Mouse (Mus musculus) ES-E14 (cell line): ENCODE results near the gene Ppp1r16b. TPM values are rescaled to one million over a fixed set of nuclear protein-coding genes. Genes with fewer than 3 reads are reported as not detected.

Experiments
- DNase-seq: peaks from one replicate; pipeline ENCODE4 v3.0.0-alpha.2; 2013; ENCODE audit warnings: low read depth, low spot score
- H3K27ac ChIP-seq: 2 replicates; pipeline ENCODE4 v1.5.1; 2012; ENCODE audit warnings: low read depth, mild to moderate bottlenecking, low read length, moderate library complexity, mixed read lengths; ENCODE audit not compliant: poor library complexity, insufficient read depth, severe bottlenecking
- H3K36me3 ChIP-seq: 2 replicates; pipeline ENCODE4 v1.6.1; 2012; ENCODE audit warnings: mild to moderate bottlenecking, low read length, moderate library complexity, mixed read lengths; ENCODE audit not compliant: control insufficient read depth, poor library complexity, insufficient read depth, severe bottlenecking
- H3K4me1 ChIP-seq, 2 experiments: fragments of 150-350 bp in 1 of 2; sonication (generic) in 1 of 2; 2 replicates each; pipeline ENCODE4 v1.6.1; 2012; ENCODE audit warnings: low read length in 2 of 2, mild to moderate bottlenecking in 1 of 2, mixed read lengths in 1 of 2; ENCODE audit not compliant: control insufficient read depth in 2 of 2, insufficient read depth in 2 of 2, poor library complexity in 1 of 2
- H3K4me3 ChIP-seq, 2 experiments: fragments of 150-350 bp in 1 of 2; sonication (generic) in 1 of 2; 2 replicates each; pipeline ENCODE4 v1.5.1; 2012; ENCODE audit warnings: low read length in 2 of 2, low read depth in 1 of 2, mild to moderate bottlenecking in 1 of 2, mixed read lengths in 1 of 2; ENCODE audit not compliant: insufficient read depth in 1 of 2, poor library complexity in 1 of 2, severe bottlenecking in 1 of 2
- H3K9ac ChIP-seq: 2 replicates; pipeline ENCODE4 v1.6.1; 2012; ENCODE audit warnings: low read depth, mild to moderate bottlenecking, low read length, mixed read lengths; ENCODE audit not compliant: poor library complexity, insufficient read depth, severe bottlenecking
- H3K9me3 ChIP-seq: fragments of 150-350 bp; sonication (generic); 2 replicates; pipeline ENCODE4 v1.6.1; 2012; ENCODE audit warnings: low read depth, mild to moderate bottlenecking, low read length; ENCODE audit not compliant: control insufficient read depth, insufficient read depth
- CHD2 ChIP-seq: IDR thresholded peaks from 2 replicates; pipeline ENCODE4 v1.6.1; 2014; ENCODE audit warnings: mild to moderate bottlenecking, low read depth, low read length, inconsistent platforms
- HCFC1 ChIP-seq: IDR thresholded peaks from 2 replicates; pipeline ENCODE4 v1.6.1; 2012; ENCODE audit warnings: low read length, inconsistent platforms, borderline replicate concordance; ENCODE audit not compliant: insufficient read depth
- MAFK ChIP-seq: IDR thresholded peaks from 2 replicates; pipeline ENCODE4 v1.6.1; 2014; ENCODE audit warnings: mild to moderate bottlenecking, low read depth, low read length, inconsistent platforms; ENCODE audit not compliant: insufficient read depth
- ZC3H11A ChIP-seq: IDR thresholded peaks from 2 replicates; pipeline ENCODE4 v1.6.1; 2012; ENCODE audit warnings: low read depth, mild to moderate bottlenecking, inconsistent platforms, low read length, borderline replicate concordance
- ZNF384 ChIP-seq: IDR thresholded peaks from 2 replicates; pipeline ENCODE4 v1.6.1; 2012; ENCODE audit warnings: low read depth, low read length, inconsistent platforms
- in situ Hi-C, 2 experiments: fragments of 600-800 bp; cut with MboI; formaldehyde crosslinking; loops; one replicate each; pipeline ENCODE4 v1.15.1; 2025; ENCODE audit warnings: low sequenced_read_pairs in 2 of 2, inconsistent platforms in 1 of 2; ENCODE audit not compliant: unreplicated experiment in 2 of 2
- total RNA-seq: library from RNA; depleted of rRNA; stranded (reverse); fragments of 300-350 nt; gene quantifications from 2 replicates; pipeline ENCODE4 v1.2.3, GENCODE M21; 2012

The Ppp1r16b gene
- total RNA-seq, 1 experiment: 1.2 TPM

DNA sequence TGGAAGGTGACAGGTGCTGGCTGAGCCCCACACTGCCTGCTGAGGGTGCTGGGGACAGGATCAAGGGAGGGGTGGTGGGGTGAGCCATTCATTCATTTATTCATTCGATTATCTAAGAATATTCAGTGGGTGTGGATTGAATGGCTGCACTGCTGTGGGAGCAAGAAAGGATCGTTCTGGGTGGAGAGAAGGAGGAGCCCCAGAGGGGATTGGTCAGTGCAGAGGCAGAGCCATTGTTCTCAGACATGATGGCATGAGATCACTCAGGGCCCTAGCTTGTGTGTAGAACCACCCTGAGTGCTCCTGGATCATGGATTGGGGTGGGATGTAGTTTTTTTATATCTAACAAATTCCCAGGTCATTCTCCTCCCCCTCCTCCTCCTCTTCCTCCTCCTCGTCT is 56.3 kb downstream of the Ppp1r16b start:
- in situ Hi-C loops: no loop called here
- no peaks in the 10 kb centered on the region; a peak in 1 of 4 replicates for H3K4me1 ChIP-seq
- no peak for TF ChIP-seq HCFC1
- TF ChIP-seq CHD2: no peak
- DNase-seq: no peak
- no peak overlapping the region for H3K4me3 ChIP-seq
- H3K9me3 ChIP-seq: no peaks in the 10 kb centered on the region
- H3K36me3 ChIP-seq: no peaks in the 10 kb centered on the region
- H3K9ac ChIP-seq: no peak overlapping the region
- H3K27ac ChIP-seq: no peak overlapping the region

DNA sequence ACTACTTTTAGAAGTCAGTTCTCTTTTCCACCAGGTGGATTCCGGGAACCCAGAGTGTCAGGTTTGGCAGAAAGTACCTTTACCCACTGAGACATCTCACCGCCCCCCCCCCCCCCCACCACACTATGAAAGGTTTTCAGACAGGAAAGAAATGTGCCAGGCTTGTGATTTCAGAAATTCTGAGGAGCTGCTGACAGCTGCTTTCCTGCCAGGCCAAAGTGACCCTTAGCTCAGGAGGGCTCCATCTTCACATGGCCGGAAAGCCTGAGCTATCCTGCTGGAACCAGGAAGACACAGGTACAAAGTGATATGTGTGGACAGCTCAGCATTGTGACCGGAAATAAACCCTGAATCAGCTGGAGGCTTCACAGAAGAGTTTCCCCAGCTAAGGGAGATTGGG is 56.9 kb downstream of the Ppp1r16b start:
- H3K36me3 ChIP-seq: no peaks in the 10 kb centered on the region
- no peak overlapping the region for H3K9ac ChIP-seq
- no peaks in the 10 kb centered on the region; a peak in 1 of 4 replicates for H3K4me1 ChIP-seq
- no peaks in the 10 kb centered on the region for H3K9me3 ChIP-seq
- H3K4me3 ChIP-seq: no peak overlapping the region
- TF ChIP-seq CHD2 (no peak), MAFK (no peak), ZC3H11A (no peak), ZNF384 (no peak), HCFC1 (no peak)
- in situ Hi-C loops: no loop called here
- no peak for DNase-seq
- H3K27ac ChIP-seq: no peak overlapping the region

DNA sequence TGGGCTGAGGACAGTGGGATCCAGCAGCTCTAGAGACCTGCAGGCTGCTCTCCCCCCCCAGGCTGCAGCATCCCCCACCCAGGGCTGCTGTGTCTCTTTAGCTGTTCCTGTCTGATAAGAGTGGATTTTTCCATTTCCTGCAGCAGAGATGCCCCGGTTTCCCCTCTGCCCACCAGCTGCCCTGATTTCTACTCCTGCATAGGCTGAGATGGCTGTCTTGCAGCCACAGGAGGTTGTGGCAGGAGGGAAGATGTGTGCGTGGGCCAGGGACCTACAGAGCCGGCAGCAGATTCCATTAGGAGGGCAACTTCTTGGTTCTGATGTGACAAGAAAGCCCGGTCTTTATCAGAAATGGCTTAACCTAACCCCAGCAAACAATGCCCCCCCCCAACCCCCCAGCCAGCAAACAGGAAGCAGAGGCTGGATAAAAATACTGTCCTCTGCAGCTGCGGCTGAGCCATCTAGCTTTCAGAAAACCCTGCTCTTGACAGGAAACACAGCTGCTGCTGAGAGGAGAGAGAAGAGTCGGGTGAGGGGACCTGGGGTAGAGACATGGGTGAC is 57.9 kb downstream of the Ppp1r16b start:
- H3K9me3 ChIP-seq: no peaks in the 10 kb centered on the region
- no peak overlapping the region for H3K9ac ChIP-seq
- no peaks in the 10 kb centered on the region for H3K36me3 ChIP-seq
- no peaks in the 10 kb centered on the region; a peak in 1 of 4 replicates for H3K4me1 ChIP-seq
- H3K4me3 ChIP-seq: no peak overlapping the region
- in situ Hi-C loops: no loop called here
- no peak for DNase-seq
- H3K27ac ChIP-seq: no peak overlapping the region
- TF ChIP-seq HCFC1: no peak
- no peak for TF ChIP-seq ZNF384
- no peak for TF ChIP-seq ZC3H11A
- TF ChIP-seq CHD2: no peak
- TF ChIP-seq MAFK: no peak

DNA sequence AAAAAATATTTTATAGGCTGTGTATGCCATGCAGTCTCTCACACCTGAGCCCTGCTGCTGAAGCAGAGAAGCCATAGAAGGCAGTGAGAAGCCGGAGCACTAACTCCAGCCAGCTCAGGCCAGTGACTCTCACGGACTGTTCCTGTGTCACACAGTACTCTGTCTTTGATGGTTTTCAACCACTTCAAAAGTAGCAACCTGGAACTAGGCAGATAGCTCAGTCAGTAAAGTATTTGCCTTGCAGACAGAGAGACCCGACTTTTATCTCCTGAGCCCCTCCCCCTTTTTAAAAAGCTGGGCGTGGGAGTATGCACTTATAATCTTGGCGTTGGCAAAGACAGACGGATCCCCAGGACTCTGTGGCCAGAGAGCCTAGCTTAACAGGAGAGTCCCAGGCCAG is 58.6 kb downstream of the Ppp1r16b start:
- H3K36me3 ChIP-seq: no peaks in the 10 kb centered on the region
- no peaks in the 10 kb centered on the region for H3K9me3 ChIP-seq
- no peak overlapping the region for H3K4me3 ChIP-seq
- no peak overlapping the region for H3K9ac ChIP-seq
- TF ChIP-seq ZNF384 (no peak), MAFK (no peak), CHD2 (no peak), HCFC1 (no peak), ZC3H11A (no peak)
- peaks cover 0 to 2% of the 10 kb centered on the region in 2 experiments; a peak in 1 of 4 replicates for H3K4me1 ChIP-seq
- no peak overlapping the region for H3K27ac ChIP-seq
- in situ Hi-C loops: no loop called here
- no peak for DNase-seq

DNA sequence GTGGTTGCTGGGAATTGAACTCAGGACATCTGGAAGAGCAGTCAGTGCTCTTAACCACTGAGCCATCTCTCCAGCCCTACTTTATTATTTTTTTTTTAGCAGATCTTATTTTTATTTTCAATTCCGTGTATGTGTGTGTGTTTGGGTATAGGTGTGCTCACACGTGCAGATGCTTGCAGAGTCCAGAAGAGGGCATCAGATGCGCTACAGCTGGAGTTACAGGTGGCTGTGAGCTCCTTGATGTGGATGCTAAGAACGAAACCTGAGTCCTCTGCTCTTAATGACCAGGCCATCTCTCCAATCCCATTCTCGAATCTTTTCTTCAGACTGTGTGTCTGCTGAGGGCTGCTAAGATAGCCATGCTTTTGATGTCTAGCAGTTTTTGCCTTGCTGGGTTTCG is 61.1 kb downstream of the Ppp1r16b start:
- H3K9ac ChIP-seq: no peak overlapping the region
- H3K36me3 ChIP-seq: no peaks in the 10 kb centered on the region
- H3K27ac ChIP-seq: no peak overlapping the region
- DNase-seq: no peak
- in situ Hi-C loops: no loop called here
- H3K4me3 ChIP-seq: no peak overlapping the region
- peaks cover 0 to 2% of the 10 kb centered on the region in 2 experiments; a peak in 1 of 4 replicates for H3K4me1 ChIP-seq
- H3K9me3 ChIP-seq: no peaks in the 10 kb centered on the region
- 0 out of 2 replicates have a peak, but pooled peaks have one; percentile 9 for TF ChIP-seq ZC3H11A
- TF ChIP-seq CHD2: no peak
